Mouse (Mus musculus): ENCODE measurements around the gene Gm3127. TPM values are rescaled to one million over a fixed set of nuclear protein-coding genes. Genes with fewer than 3 reads are reported as not detected.

Gene Gm3127
- polyA plus RNA-seq (2017; shearing (Covaris generic)) = not detected

GRCm38 (mm10) chr14:4164730-4165129, at the start of gene Gm3127:
Gene Gm3127, plus strand, starts transcription at chr14:4165030.

GRCm38 (mm10) chr14:4182491-4183210, 17.8 kb downstream of the Gm3127 start, which contains the start of gene Gm2974:
Gene Gm2974, plus strand, starts transcription at chr14:4182576.

Other genes starting within 250 kb of the Gm3127 start
- gene Gm3029, start 233.3 kb upstream of the Gm3127 start, polyA plus RNA-seq (2017; shearing (Covaris generic)) = not detected
- not detected for gene Gm3095, start 201.5 kb upstream of the Gm3127 start, polyA plus RNA-seq (2017; shearing (Covaris generic))
- gene Gm3099, start 166.6 kb upstream of the Gm3127 start, polyA plus RNA-seq (2017; shearing (Covaris generic)) = not detected
- gene Gm5796, start 141.1 kb upstream of the Gm3127 start, polyA plus RNA-seq (2017; shearing (Covaris generic)) = not detected
- not detected for gene Gm3115, start 80.9 kb upstream of the Gm3127 start, polyA plus RNA-seq (2017; shearing (Covaris generic))
- gene Gm8108, start 54.5 kb upstream of the Gm3127 start, polyA plus RNA-seq (2017; shearing (Covaris generic)) = not detected
- not detected for gene Gm2974, start 17.5 kb downstream of the Gm3127 start, polyA plus RNA-seq (2017; shearing (Covaris generic))
- gene Gm3138, start 84.6 kb downstream of the Gm3127 start, polyA plus RNA-seq (2017; shearing (Covaris generic)) = not detected
- not detected for gene Gm3149, start 152.3 kb downstream of the Gm3127 start, polyA plus RNA-seq (2017; shearing (Covaris generic))
- gene 2610042L04Rik, start 169.7 kb downstream of the Gm3127 start, polyA plus RNA-seq (2017; shearing (Covaris generic)) = not detected
- gene Gm3159, start 232.5 kb downstream of the Gm3127 start, polyA plus RNA-seq (2017; shearing (Covaris generic)) = not detected